Mouse (Mus musculus): Measurements from ENCODE around the gene Ssu2. TPM values are rescaled to one million over a fixed set of nuclear protein-coding genes. Genes with fewer than 3 reads are reported as not detected.

Gene Ssu2
- polyA plus RNA-seq (2015; fragmentation: Nextera tagmentation; extraction: Ambion mirVana): 2.0 and 2.1 TPM in 2 replicates

DNA sequence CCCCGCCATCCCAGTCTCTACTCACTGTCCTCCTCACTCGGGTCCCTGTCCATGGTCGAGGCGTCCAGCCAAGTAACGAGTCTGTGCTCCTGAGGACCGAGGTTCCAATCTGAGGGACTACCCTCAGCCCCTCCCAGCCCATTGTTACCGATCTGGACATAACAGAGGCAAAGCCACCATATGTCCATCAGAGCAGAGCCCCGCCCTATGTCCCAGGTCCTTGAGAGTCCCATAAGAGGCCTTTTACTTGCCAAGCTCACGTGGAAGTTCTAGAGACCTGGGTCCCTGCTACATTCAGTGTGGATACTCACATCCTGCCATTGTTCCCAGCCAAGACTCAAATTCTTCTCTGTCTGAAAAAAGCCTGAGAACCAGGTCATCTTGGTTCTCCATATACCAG lies at the start of gene Ssu2:
Ssu2 (minus strand) TSS at position 77 of the 400 bp plus-strand sequence.
- Histone ChIP-seq H3K27ac (no peak within 1 kb of the TSS), H3K9me3 (no peaks in the 10 kb centered on the region), H3K4me1 (peaks cover 5% of the 10 kb centered on the region; the same call in 1 of the 2 replicates), H3K36me3 (no peaks in the 10 kb centered on the region), H3K27me3 (no peaks in the 10 kb centered on the region), H3K9ac (no peak within 1 kb of the TSS), H3K4me3 (no peak within 1 kb of the TSS), H3K4me2 (no peak within 1 kb of the TSS)
- no peak for ATAC-seq (ENCODE audit: insufficient number of reproducible peaks, insufficient read depth, low FRiP score, low TSS enrichment, low read depth)
- 85% methylated on average over 9 of the region's 9 CpGs for WGBS

GRCm38 (mm10) chr6:112426018-112426732 lies 38.4 kb upstream of the Ssu2 start:
- Histone ChIP-seq H3K9ac (no peak overlapping the region), H3K36me3 (no peaks in the 10 kb centered on the region), H3K4me1 (no peaks in the 10 kb centered on the region), H3K4me3 (no peak overlapping the region), H3K9me3 (0 out of 2 replicates have a peak, but pooled peaks cover 3% of the 10 kb centered on the region), H3K27me3 (no peaks in the 10 kb centered on the region), H3K27ac (no peak overlapping the region), H3K4me2 (no peak overlapping the region)
- ATAC-seq (ENCODE audit: insufficient number of reproducible peaks, insufficient read depth, low FRiP score, low TSS enrichment, low read depth): no peak
- 78% methylated on average over 6 of the region's 6 CpGs for WGBS

DNA sequence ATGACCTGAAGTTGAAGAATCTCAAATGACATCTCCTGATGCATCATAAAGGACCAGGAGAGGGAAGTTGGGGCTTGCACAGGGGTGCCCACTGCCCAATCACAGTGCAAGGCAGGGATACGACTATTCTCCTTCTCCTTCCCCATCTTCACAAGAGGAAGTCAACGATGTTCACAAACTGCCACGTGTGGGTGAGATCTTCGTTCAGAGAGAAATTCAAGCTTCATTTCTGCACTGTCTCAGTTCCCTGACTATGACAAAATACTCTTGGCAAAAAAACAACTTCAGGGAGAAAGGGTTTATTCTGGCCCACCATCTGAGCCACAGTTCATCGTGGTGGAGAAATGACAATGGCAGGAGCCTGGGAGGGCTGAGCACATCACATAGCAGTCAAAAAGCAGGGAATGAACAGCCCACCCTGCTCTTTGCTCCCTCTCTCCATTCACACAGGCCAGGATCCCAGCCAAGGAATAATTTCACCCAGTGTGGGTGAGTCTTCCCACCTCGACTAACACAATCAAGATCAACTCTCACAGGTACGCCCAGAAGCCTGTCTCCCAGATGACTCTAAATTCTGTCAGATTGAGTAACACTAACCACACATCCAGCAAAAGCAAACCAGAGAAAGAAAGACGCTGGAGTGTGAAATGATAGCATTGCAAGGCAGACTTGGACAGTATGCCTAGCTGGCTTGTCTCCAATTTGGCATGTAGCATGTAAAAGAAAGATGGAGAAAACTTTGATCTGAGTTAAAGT lies 36.1 kb upstream of the Ssu2 start:
- no peak for ATAC-seq (ENCODE audit: insufficient number of reproducible peaks, insufficient read depth, low FRiP score, low TSS enrichment, low read depth)
- WGBS: 78% methylated on average over 8 of the region's 8 CpGs
- no peak overlapping the region for H3K4me3 ChIP-seq
- H3K9me3 ChIP-seq: 0 out of 2 replicates have a peak, but pooled peaks cover 3% of the 10 kb centered on the region
- no peak overlapping the region for H3K4me2 ChIP-seq
- H3K9ac ChIP-seq: no peak overlapping the region
- H3K4me1 ChIP-seq: no peaks in the 10 kb centered on the region
- no peaks in the 10 kb centered on the region for H3K27me3 ChIP-seq
- no peak overlapping the region for H3K27ac ChIP-seq
- no peaks in the 10 kb centered on the region for H3K36me3 ChIP-seq

GRCm38 (mm10) chr6:112420883-112421282 lies 33.1 kb upstream of the Ssu2 start:
- H3K27me3 ChIP-seq: no peaks in the 10 kb centered on the region
- H3K9ac ChIP-seq: no peak overlapping the region
- ATAC-seq (ENCODE audit: insufficient number of reproducible peaks, insufficient read depth, low FRiP score, low TSS enrichment, low read depth): no peak
- no peak overlapping the region for H3K4me3 ChIP-seq
- H3K4me2 ChIP-seq: no peak overlapping the region
- no peaks in the 10 kb centered on the region for H3K36me3 ChIP-seq
- 0 out of 2 replicates have a peak, but pooled peaks cover 3% of the 10 kb centered on the region for H3K9me3 ChIP-seq
- H3K4me1 ChIP-seq: no peaks in the 10 kb centered on the region
- no peak overlapping the region for H3K27ac ChIP-seq
- WGBS: 88% methylated on average over 1 of the region's 1 CpGs

DNA sequence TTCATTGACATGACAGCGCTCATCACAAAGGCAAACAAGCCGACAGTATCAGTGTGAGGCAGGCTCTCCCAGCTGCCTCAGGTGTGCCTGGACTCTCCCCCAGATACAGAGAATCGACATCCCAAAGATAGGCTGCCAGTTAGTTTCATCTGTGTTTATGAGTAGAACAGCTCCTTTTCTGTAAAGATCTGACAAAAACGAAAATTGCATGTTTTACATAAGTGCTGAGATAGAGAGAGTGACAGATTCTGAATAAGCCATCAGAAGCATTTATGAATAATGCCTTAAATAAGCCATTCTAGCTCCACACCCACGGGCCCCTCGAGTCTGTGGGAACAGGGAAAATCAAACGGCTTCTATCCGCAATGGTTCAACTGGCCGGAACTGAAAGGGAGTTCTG lies 31.5 kb upstream of the Ssu2 start:
- no peak overlapping the region for H3K4me2 ChIP-seq
- WGBS: 81% methylated on average over 9 of the region's 9 CpGs
- no peaks in the 10 kb centered on the region for H3K36me3 ChIP-seq
- no peak overlapping the region for H3K9ac ChIP-seq
- no peak for ATAC-seq (ENCODE audit: insufficient number of reproducible peaks, insufficient read depth, low FRiP score, low TSS enrichment, low read depth)
- no peak overlapping the region for H3K4me3 ChIP-seq
- no peak overlapping the region for H3K27ac ChIP-seq
- no peaks in the 10 kb centered on the region for H3K4me1 ChIP-seq
- 0 out of 2 replicates have a peak, but pooled peaks cover 3% of the 10 kb centered on the region for H3K9me3 ChIP-seq
- no peaks in the 10 kb centered on the region for H3K27me3 ChIP-seq

GRCm38 (mm10) chr6:112404111-112404510 lies 16.3 kb upstream of the Ssu2 start:
- H3K36me3 ChIP-seq: no peaks in the 10 kb centered on the region
- 79% methylated on average over 5 of the region's 5 CpGs for WGBS
- no peak overlapping the region for H3K4me3 ChIP-seq
- H3K4me2 ChIP-seq: no peak overlapping the region
- no peaks in the 10 kb centered on the region for H3K4me1 ChIP-seq
- H3K9me3 ChIP-seq: no peaks in the 10 kb centered on the region
- no peaks in the 10 kb centered on the region for H3K27me3 ChIP-seq
- no peak overlapping the region for H3K9ac ChIP-seq
- ATAC-seq (ENCODE audit: insufficient number of reproducible peaks, insufficient read depth, low FRiP score, low TSS enrichment, low read depth): no peak
- H3K27ac ChIP-seq: no peak overlapping the region

GRCm38 (mm10) chr6:112401953-112402683 lies 14.3 kb upstream of the Ssu2 start:
- Histone ChIP-seq H3K4me3 (no peak overlapping the region), H3K4me1 (no peaks in the 10 kb centered on the region), H3K27ac (no peak overlapping the region), H3K9me3 (no peaks in the 10 kb centered on the region), H3K36me3 (no peaks in the 10 kb centered on the region), H3K4me2 (no peak overlapping the region), H3K9ac (no peak overlapping the region), H3K27me3 (no peaks in the 10 kb centered on the region)
- 78% methylated on average over 12 of the region's 12 CpGs for WGBS
- peak; percentile 69 for ATAC-seq (ENCODE audit: insufficient number of reproducible peaks, insufficient read depth, low FRiP score, low TSS enrichment, low read depth)

DNA sequence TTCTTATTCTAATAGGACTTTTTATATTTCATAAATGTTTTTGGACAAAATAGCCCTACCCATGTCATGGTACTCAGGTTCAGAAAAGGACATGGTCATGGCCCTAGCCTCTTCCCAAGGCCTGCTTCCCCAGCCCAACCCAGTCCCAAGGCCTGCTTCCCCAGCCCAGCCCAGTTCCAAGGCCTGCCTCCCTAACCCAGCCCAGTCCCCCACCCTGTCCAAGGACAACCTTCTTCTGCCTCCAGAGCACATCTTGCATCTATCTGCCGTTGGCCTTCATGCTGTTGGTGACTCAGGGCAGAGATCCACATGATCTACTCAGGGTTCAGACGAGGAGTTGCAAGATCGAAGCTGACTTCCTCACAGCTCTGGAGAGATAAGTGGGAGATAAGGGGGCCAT lies 9.5 kb upstream of the Ssu2 start:
- Histone ChIP-seq H3K4me2 (no peak overlapping the region), H3K9ac (no peak overlapping the region), H3K27ac (no peak overlapping the region), H3K27me3 (no peaks in the 10 kb centered on the region), H3K4me3 (no peak overlapping the region), H3K36me3 (no peaks in the 10 kb centered on the region), H3K4me1 (no peaks in the 10 kb centered on the region), H3K9me3 (no peaks in the 10 kb centered on the region)
- no peak for ATAC-seq (ENCODE audit: insufficient number of reproducible peaks, insufficient read depth, low FRiP score, low TSS enrichment, low read depth)
- WGBS: 87% methylated on average over 3 of the region's 3 CpGs

GRCm38 (mm10) chr6:112396352-112396751 lies 8.5 kb upstream of the Ssu2 start:
- ATAC-seq (ENCODE audit: insufficient number of reproducible peaks, insufficient read depth, low FRiP score, low TSS enrichment, low read depth): no peak
- H3K9me3 ChIP-seq: no peaks in the 10 kb centered on the region

GRCm38 (mm10) chr6:112388385-112388784 lies 562 bp upstream of the Ssu2 start:
- Histone ChIP-seq H3K27ac (no peak overlapping the region), H3K9me3 (no peaks in the 10 kb centered on the region), H3K36me3 (no peaks in the 10 kb centered on the region), H3K4me3 (no peak overlapping the region), H3K4me1 (0 out of 2 replicates have a peak, but pooled peaks cover under 1% of the 10 kb centered on the region), H3K27me3 (no peaks in the 10 kb centered on the region), H3K4me2 (no peak overlapping the region), H3K9ac (no peak overlapping the region)
- ATAC-seq (ENCODE audit: insufficient number of reproducible peaks, insufficient read depth, low FRiP score, low TSS enrichment, low read depth): no peak
- 86% methylated on average over 3 of the region's 3 CpGs for WGBS

More at GRCm38 (mm10) chr6:112396352-112396751, 8.5 kb upstream of the Ssu2 start:
- Histone ChIP-seq H3K27me3 (no peaks in the 10 kb centered on the region), H3K27ac (no peak overlapping the region), H3K4me1 (no peaks in the 10 kb centered on the region), H3K36me3 (no peaks in the 10 kb centered on the region), H3K4me3 (no peak overlapping the region), H3K4me2 (no peak overlapping the region), H3K9ac (no peak overlapping the region)
- 78% methylated on average over 3 of the region's 3 CpGs for WGBS

DNA sequence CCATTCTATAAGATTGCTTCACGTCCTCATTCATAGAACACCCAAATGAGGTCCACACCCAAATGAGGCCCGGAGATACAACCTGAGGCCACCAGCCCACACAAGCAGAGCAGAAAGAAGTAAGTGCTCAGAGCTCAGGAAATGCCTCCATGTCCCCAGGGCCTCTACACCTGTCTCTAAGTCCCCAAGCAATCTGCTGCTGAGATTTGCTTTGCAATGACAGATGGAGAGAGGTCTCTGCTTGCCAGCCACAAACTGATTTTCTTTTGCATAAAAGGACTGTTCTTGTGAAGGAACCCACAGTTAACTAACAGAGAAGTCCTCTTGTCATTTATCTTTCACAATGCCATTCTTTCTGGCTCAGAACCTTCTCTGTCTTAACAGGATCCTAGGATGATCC lies 1.6 kb downstream of the Ssu2 start:
- no peak overlapping the region for H3K27ac ChIP-seq
- no peaks in the 10 kb centered on the region for H3K36me3 ChIP-seq
- no peak for ATAC-seq (ENCODE audit: insufficient number of reproducible peaks, insufficient read depth, low FRiP score, low TSS enrichment, low read depth)
- 58% methylated on average over 2 of the region's 2 CpGs for whole genome bisulfite sequencing
- H3K4me3 ChIP-seq: no peak overlapping the region
- peaks cover 8% of the 10 kb centered on the region; the same call in 1 of the 2 replicates for H3K4me1 ChIP-seq
- no peaks in the 10 kb centered on the region for H3K27me3 ChIP-seq
- no peak overlapping the region for H3K4me2 ChIP-seq
- no peaks in the 10 kb centered on the region for H3K9me3 ChIP-seq
- no peak overlapping the region for H3K9ac ChIP-seq

Measured in embryonic facial prominence, embryonic 13.5 days (tissue).